Mouse (Mus musculus): Measurements from ENCODE around the gene Pdk2. TPM values are rescaled to one million over a fixed set of nuclear protein-coding genes. Genes with fewer than 3 reads are reported as not detected.

The Pdk2 gene
- total RNA-seq, 1 experiment from 2014 or later: 3.7 TPM

GRCm38 (mm10) chr11:95072136-95072535 lies 31.0 kb upstream of the Pdk2 start:
- ATAC-seq (replicated peaks; ENCODE audit: low read depth, poor library complexity, severe bottlenecking): no peak

GRCm38 (mm10) chr11:95071266-95071665 lies 30.1 kb upstream of the Pdk2 start:
- ATAC-seq (replicated peaks; ENCODE audit: low read depth, poor library complexity, severe bottlenecking): no peak

GRCm38 (mm10) chr11:95070140-95071107 lies 29.3 kb upstream of the Pdk2 start:
- ATAC-seq (replicated peaks; ENCODE audit: low read depth, poor library complexity, severe bottlenecking): no peak

GRCm38 (mm10) chr11:95069226-95069957 lies 28.2 kb upstream of the Pdk2 start:
- ATAC-seq (replicated peaks; ENCODE audit: low read depth, poor library complexity, severe bottlenecking): no peak

- ATAC-seq (replicated peaks; ENCODE audit: low read depth, poor library complexity, severe bottlenecking): no peak
Observed at GRCm38 (mm10) chr11:95056768-95057501, 15.8 kb upstream of the Pdk2 start.

GRCm38 (mm10) chr11:95053062-95053461 lies 11.9 kb upstream of the Pdk2 start:
- ATAC-seq (replicated peaks; ENCODE audit: low read depth, poor library complexity, severe bottlenecking): no peak

- ATAC-seq (replicated peaks; ENCODE audit: low read depth, poor library complexity, severe bottlenecking): peak; percentile 87
Observed at GRCm38 (mm10) chr11:95046980-95047680, 6.0 kb upstream of the Pdk2 start.

GRCm38 (mm10) chr11:95044185-95044870 lies 3.2 kb upstream of the Pdk2 start:
- ATAC-seq (replicated peaks; ENCODE audit: low read depth, poor library complexity, severe bottlenecking): no peak

GRCm38 (mm10) chr11:95043608-95044007 lies 2.5 kb upstream of the Pdk2 start:
- no peak for ATAC-seq (replicated peaks; ENCODE audit: low read depth, poor library complexity, severe bottlenecking)

- no peak for ATAC-seq (replicated peaks; ENCODE audit: low read depth, poor library complexity, severe bottlenecking)
Observed at GRCm38 (mm10) chr11:95043060-95043459, 1.9 kb upstream of the Pdk2 start.

GRCm38 (mm10) chr11:95042096-95042495 lies 942 bp upstream of the Pdk2 start:
- ATAC-seq (replicated peaks; ENCODE audit: low read depth, poor library complexity, severe bottlenecking): peak; percentile 59

GRCm38 (mm10) chr11:95040491-95041138 lies 539 bp downstream of the Pdk2 start:
- ATAC-seq (replicated peaks; ENCODE audit: low read depth, poor library complexity, severe bottlenecking): no peak

GRCm38 (mm10) chr11:95039766-95040165 lies 1.4 kb downstream of the Pdk2 start:
- no peak for ATAC-seq (replicated peaks; ENCODE audit: low read depth, poor library complexity, severe bottlenecking)

- ATAC-seq (replicated peaks; ENCODE audit: low read depth, poor library complexity, severe bottlenecking): no peak
Observed at GRCm38 (mm10) chr11:95038818-95039655, 2.1 kb downstream of the Pdk2 start.

GRCm38 (mm10) chr11:95038156-95038817 lies 2.9 kb downstream of the Pdk2 start:
- ATAC-seq (replicated peaks; ENCODE audit: low read depth, poor library complexity, severe bottlenecking): no peak

- ATAC-seq (replicated peaks; ENCODE audit: low read depth, poor library complexity, severe bottlenecking): no peak
Observed at GRCm38 (mm10) chr11:95037306-95037705, 3.8 kb downstream of the Pdk2 start.

GRCm38 (mm10) chr11:95036521-95036920 lies 4.6 kb downstream of the Pdk2 start:
- ATAC-seq (replicated peaks; ENCODE audit: low read depth, poor library complexity, severe bottlenecking): no peak
